Mouse (Mus musculus): Measurements from ENCODE around the gene Khnyn. TPM values are rescaled to one million over a fixed set of nuclear protein-coding genes. Genes with fewer than 3 reads are reported as not detected.
A peak's percentile ranks its signal among the peaks of the same experiment; 100 is the strongest.

The Khnyn gene
- polyA plus RNA-seq (2015; fragmentation: Nextera tagmentation; extraction: Ambion mirVana) = 10.4 and 10.5 TPM in 2 replicates

- Histone ChIP-seq H3K27me3 (ENCODE audit: control insufficient read depth, insufficient read depth, low read depth, low read length) (no peaks in the 10 kb centered on the region), H3K9ac (ENCODE audit: low read depth, low read length) (peak within 1 kb of the TSS; percentile 88), H3K36me3 (ENCODE audit: control insufficient read depth, insufficient read depth, low read length) (peaks cover 8% of the 10 kb centered on the region; the same call in 1 of the 2 replicates), H3K4me1 (ENCODE audit: control insufficient read depth, insufficient read depth, low read length) (peaks cover 15% of the 10 kb centered on the region), H3K4me2 (ENCODE audit: low read length) (peak within 1 kb of the TSS; percentile 74), H3K27ac (ENCODE audit: low read length) (peak within 1 kb of the TSS; percentile 72), H3K4me3 (ENCODE audit: low read depth, low read length) (peak within 1 kb of the TSS; percentile 79), H3K9me3 (replicated peaks; ENCODE audit: control insufficient read depth, low read length, poor library complexity, severe bottlenecking) (no peaks in the 10 kb centered on the region)
- WGBS = 1% methylated on average over 21 of the region's 30 CpGs
- peak; percentile 91 for ATAC-seq
Observed at GRCm38 (mm10) chr14:55884713-55885113, at the start of gene Khnyn. Khnyn (plus strand) TSS chr14:55884947.

DNA sequence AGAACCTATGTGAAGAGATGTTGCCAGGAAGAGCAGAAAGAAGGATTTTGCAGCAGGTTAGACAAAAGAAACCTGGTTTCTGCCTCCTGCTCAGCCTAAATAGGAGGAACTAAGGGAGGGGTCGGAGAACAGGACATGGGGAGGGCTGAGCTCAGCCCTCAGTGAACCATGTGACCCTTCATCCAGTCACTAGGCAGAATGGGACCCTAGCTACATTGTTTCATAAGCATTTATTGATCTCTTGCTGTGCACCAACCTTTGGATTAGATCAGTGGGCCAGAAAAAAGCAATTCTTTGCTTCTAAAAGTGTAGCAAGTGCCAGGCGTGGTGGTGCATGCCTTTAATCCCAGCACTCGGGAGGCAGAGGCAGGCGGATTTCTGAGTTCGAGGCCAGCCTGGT lies 46.4 kb upstream of the Khnyn start:
- Histone ChIP-seq H3K27ac (ENCODE audit: low read length) (no peak overlapping the region), H3K9me3 (replicated peaks; ENCODE audit: control insufficient read depth, low read length, poor library complexity, severe bottlenecking) (no peaks in the 10 kb centered on the region), H3K4me1 (ENCODE audit: control insufficient read depth, insufficient read depth, low read length) (no peaks in the 10 kb centered on the region), H3K36me3 (ENCODE audit: control insufficient read depth, insufficient read depth, low read length) (no peaks in the 10 kb centered on the region), H3K9ac (ENCODE audit: low read depth, low read length) (no peak overlapping the region), H3K4me2 (ENCODE audit: low read length) (no peak overlapping the region), H3K4me3 (ENCODE audit: low read depth, low read length) (no peak overlapping the region), H3K27me3 (ENCODE audit: control insufficient read depth, insufficient read depth, low read depth, low read length) (no peaks in the 10 kb centered on the region)
- WGBS = 76% methylated on average over 5 of the region's 5 CpGs
- no peak for ATAC-seq

DNA sequence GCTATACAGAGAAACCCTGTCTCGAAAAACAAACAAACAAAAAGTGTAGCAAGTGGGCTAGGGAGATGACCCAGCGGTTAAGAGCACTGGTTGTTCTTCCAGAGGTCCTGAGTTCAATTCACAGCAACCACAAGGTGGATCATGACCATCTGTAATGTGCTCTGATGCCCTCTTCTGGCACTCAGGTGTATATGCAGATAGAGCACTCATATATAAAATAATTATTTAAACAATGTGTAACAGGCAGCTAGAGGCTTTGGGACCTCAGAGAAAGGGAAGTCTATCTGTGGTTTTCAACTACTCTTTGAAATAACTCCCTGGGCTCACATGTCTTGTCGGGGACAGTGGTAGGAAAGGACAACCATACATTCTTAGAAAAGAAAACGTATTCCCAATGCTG lies 46.0 kb upstream of the Khnyn start:
- H3K4me3 ChIP-seq (ENCODE audit: low read depth, low read length) = no peak overlapping the region
- H3K27ac ChIP-seq (ENCODE audit: low read length) = no peak overlapping the region
- no peak overlapping the region for H3K4me2 ChIP-seq (ENCODE audit: low read length)
- no peaks in the 10 kb centered on the region for H3K27me3 ChIP-seq (ENCODE audit: control insufficient read depth, insufficient read depth, low read depth, low read length)
- ATAC-seq = no peak
- no peaks in the 10 kb centered on the region for H3K4me1 ChIP-seq (ENCODE audit: control insufficient read depth, insufficient read depth, low read length)
- H3K9ac ChIP-seq (ENCODE audit: low read depth, low read length) = no peak overlapping the region
- no peaks in the 10 kb centered on the region for H3K9me3 ChIP-seq (replicated peaks; ENCODE audit: control insufficient read depth, low read length, poor library complexity, severe bottlenecking)
- no peaks in the 10 kb centered on the region for H3K36me3 ChIP-seq (ENCODE audit: control insufficient read depth, insufficient read depth, low read length)
- 86% methylated on average over 4 of the region's 4 CpGs for WGBS

DNA sequence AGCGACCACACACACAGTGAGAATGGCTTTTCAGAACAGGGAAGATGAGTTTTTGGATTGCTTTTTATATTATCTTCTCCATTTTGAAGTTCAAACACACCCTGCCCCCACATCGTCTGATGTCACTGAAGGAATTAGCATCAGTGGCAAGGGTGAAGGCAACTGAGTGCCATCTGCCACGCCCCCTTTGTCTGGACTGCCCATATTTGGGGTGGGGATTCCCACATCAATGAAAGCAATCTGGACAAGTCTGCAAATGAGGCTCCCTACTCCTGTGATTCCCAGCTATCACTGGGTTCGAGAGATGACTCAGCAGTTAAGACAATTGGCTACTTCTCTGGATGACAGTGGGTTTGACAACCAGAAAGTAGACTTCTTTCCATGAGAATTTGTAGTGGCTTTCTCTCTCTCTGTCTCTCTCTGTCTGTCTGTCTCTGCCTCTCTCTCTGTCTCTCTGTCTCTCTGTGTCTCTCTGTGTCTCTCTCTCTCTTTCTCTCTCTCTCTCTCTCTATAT lies 43.8 kb upstream of the Khnyn start:
- no peaks in the 10 kb centered on the region for H3K9me3 ChIP-seq (replicated peaks; ENCODE audit: control insufficient read depth, low read length, poor library complexity, severe bottlenecking)
- no peak overlapping the region for H3K9ac ChIP-seq (ENCODE audit: low read depth, low read length)
- no peaks in the 10 kb centered on the region for H3K27me3 ChIP-seq (ENCODE audit: control insufficient read depth, insufficient read depth, low read depth, low read length)
- H3K36me3 ChIP-seq (ENCODE audit: control insufficient read depth, insufficient read depth, low read length) = no peaks in the 10 kb centered on the region
- ATAC-seq = no peak
- no peak overlapping the region for H3K27ac ChIP-seq (ENCODE audit: low read length)
- WGBS = 57% methylated on average over 4 of the region's 4 CpGs
- H3K4me1 ChIP-seq (ENCODE audit: control insufficient read depth, insufficient read depth, low read length) = no peaks in the 10 kb centered on the region
- H3K4me2 ChIP-seq (ENCODE audit: low read length) = no peak overlapping the region
- H3K4me3 ChIP-seq (ENCODE audit: low read depth, low read length) = no peak overlapping the region

- H3K27me3 ChIP-seq (ENCODE audit: control insufficient read depth, insufficient read depth, low read depth, low read length) = no peaks in the 10 kb centered on the region
- H3K36me3 ChIP-seq (ENCODE audit: control insufficient read depth, insufficient read depth, low read length) = no peaks in the 10 kb centered on the region
- WGBS = 74% methylated on average over 4 of the region's 4 CpGs
- no peak overlapping the region for H3K27ac ChIP-seq (ENCODE audit: low read length)
- H3K4me2 ChIP-seq (ENCODE audit: low read length) = no peak overlapping the region
- ATAC-seq = no peak
- H3K9ac ChIP-seq (ENCODE audit: low read depth, low read length) = no peak overlapping the region
- no peaks in the 10 kb centered on the region for H3K4me1 ChIP-seq (ENCODE audit: control insufficient read depth, insufficient read depth, low read length)
- H3K4me3 ChIP-seq (ENCODE audit: low read depth, low read length) = no peak overlapping the region
- no peaks in the 10 kb centered on the region for H3K9me3 ChIP-seq (replicated peaks; ENCODE audit: control insufficient read depth, low read length, poor library complexity, severe bottlenecking)
Observed at GRCm38 (mm10) chr14:55842794-55843193, 42.0 kb upstream of the Khnyn start.

DNA sequence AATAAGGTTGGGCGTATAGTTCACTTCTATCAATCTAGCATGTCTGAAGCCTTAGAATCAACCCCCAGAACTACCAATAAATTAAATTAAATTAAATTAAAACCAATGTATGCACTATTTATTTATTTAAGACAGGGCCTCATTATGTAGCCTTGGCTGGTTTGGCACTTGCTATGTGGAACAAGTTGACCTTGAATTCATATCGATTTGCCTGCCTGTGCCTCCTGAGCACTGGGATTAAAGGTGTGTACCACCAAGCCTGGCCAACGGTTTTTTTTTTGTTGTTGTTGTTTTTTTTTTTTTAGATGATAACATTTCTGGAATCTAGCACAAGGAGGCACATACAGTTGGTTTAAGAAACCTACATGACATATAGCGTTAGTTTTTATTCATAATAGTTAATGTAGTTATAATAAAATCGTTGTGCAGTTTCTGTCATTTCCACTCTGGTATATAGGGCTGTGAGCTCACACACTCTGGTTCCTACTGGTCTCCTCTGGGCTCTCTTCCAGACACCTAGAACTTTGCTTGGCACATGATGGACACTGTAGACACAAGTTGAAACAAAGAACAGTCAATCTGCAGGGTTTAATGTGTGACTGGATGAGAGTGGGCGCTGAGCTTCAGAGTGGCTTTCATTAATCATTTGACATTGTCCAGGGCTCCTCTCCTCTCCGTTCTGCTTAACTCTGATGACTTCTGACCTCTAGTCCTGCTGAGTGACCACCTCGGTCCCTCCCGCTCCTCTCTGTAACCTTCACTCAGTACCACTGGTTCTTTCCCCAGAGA lies 39.0 kb upstream of the Khnyn start:
- Histone ChIP-seq H3K9me3 (replicated peaks; ENCODE audit: control insufficient read depth, low read length, poor library complexity, severe bottlenecking) (no peaks in the 10 kb centered on the region), H3K4me2 (ENCODE audit: low read length) (no peak overlapping the region), H3K4me3 (ENCODE audit: low read depth, low read length) (no peak overlapping the region), H3K36me3 (ENCODE audit: control insufficient read depth, insufficient read depth, low read length) (no peaks in the 10 kb centered on the region), H3K27ac (ENCODE audit: low read length) (no peak overlapping the region), H3K27me3 (ENCODE audit: control insufficient read depth, insufficient read depth, low read depth, low read length) (no peaks in the 10 kb centered on the region), H3K9ac (ENCODE audit: low read depth, low read length) (no peak overlapping the region), H3K4me1 (ENCODE audit: control insufficient read depth, insufficient read depth, low read length) (no peaks in the 10 kb centered on the region)
- ATAC-seq = no peak
- WGBS = 85% methylated on average over 9 of the region's 9 CpGs

- no peaks in the 10 kb centered on the region for H3K36me3 ChIP-seq (ENCODE audit: control insufficient read depth, insufficient read depth, low read length)
- peaks cover 13% of the 10 kb centered on the region for H3K4me1 ChIP-seq (ENCODE audit: control insufficient read depth, insufficient read depth, low read length)
- H3K27me3 ChIP-seq (ENCODE audit: control insufficient read depth, insufficient read depth, low read depth, low read length) = no peaks in the 10 kb centered on the region
- no peak overlapping the region for H3K4me2 ChIP-seq (ENCODE audit: low read length)
- H3K27ac ChIP-seq (ENCODE audit: low read length) = no peak overlapping the region
- no peak overlapping the region for H3K4me3 ChIP-seq (ENCODE audit: low read depth, low read length)
- ATAC-seq = no peak
- no peak overlapping the region for H3K9ac ChIP-seq (ENCODE audit: low read depth, low read length)
- 70% methylated on average over 6 of the region's 6 CpGs for WGBS
- H3K9me3 ChIP-seq (replicated peaks; ENCODE audit: control insufficient read depth, low read length, poor library complexity, severe bottlenecking) = no peaks in the 10 kb centered on the region
Observed at GRCm38 (mm10) chr14:55850885-55851284, 33.9 kb upstream of the Khnyn start.

DNA sequence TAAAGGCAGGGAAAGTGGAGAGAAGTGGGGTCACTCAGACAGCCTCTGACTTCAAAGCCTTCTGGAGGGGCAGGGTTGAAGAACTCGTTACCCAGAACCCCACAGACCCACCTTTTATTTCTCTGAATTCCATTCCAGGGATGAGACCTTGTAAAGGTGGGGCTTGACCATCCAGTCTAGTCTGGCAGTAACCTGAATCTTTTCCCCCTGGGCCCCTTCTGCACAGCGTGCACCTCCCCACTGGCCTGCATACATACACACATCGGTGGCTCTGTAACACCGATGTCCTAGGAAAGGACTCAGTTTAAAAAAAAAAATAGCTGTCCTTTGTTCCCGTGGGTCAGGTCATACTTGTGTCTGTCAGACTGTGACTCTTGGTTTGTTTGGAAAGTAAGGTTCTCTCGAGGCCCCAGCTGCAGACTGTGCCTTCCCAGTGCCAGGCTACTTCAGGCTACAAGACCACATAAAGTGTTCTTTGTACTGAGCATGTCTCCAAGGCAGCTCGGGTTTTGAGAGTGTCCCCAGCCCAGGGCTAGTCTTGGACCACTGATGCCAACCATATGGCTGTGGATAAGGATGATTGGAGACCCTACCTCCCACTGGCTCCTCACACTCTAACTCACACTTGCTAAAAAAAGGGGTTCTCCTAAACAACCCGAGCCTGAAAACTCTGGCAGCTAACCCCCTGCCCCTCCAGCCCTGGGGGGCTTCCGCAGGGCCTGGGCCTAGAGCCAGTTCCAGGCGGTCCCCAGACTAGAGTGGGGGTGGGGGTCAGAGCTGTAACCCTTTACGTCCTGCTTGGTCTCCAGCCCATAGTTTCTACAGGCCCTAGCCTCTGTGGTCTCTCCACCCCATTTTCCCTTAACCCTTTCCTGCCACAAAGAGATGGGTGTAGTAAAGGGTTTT lies 31.8 kb upstream of the Khnyn start:
- WGBS = 2% methylated on average over 11 of the region's 11 CpGs
- no peaks in the 10 kb centered on the region for H3K27me3 ChIP-seq (ENCODE audit: control insufficient read depth, insufficient read depth, low read depth, low read length)
- H3K4me1 ChIP-seq (ENCODE audit: control insufficient read depth, insufficient read depth, low read length) = peaks cover 34% of the 10 kb centered on the region
- H3K9ac ChIP-seq (ENCODE audit: low read depth, low read length) = peak overlapping the region; percentile 85; the same call in 1 of the 2 replicates
- peak; percentile 79 for ATAC-seq
- no peaks in the 10 kb centered on the region for H3K9me3 ChIP-seq (replicated peaks; ENCODE audit: control insufficient read depth, low read length, poor library complexity, severe bottlenecking)
- H3K36me3 ChIP-seq (ENCODE audit: control insufficient read depth, insufficient read depth, low read length) = no peaks in the 10 kb centered on the region
- peak overlapping the region; percentile 84 for H3K27ac ChIP-seq (ENCODE audit: low read length)
- peak overlapping the region; percentile 90 for H3K4me2 ChIP-seq (ENCODE audit: low read length)
- peak overlapping the region; percentile 63 for H3K4me3 ChIP-seq (ENCODE audit: low read depth, low read length)
